Mouse (Mus musculus) CH12.LX (cell line): Measurements from ENCODE around the gene Herc4.

Experiments used
- CTCF ChIP-seq, 2 experiments: IDR thresholded peaks in 1 of 2; conservative IDR thresholded peaks in 1 of 2; 2 replicates each; pipeline ENCODE4 v1.5.1; 2011 to 2012; ENCODE audit warnings: low read depth in 2 of 2, low read length in 2 of 2, improper control_type of control experiment in 1 of 2, inconsistent platforms in 1 of 2, mild to moderate bottlenecking in 1 of 2, moderate library complexity in 1 of 2
- E2F4 ChIP-seq: IDR thresholded peaks from 2 replicates; pipeline ENCODE4 v1.6.1; 2011; ENCODE audit warnings: low read depth, low read length, improper control_type of control experiment; ENCODE audit not compliant: insufficient replicate concordance
- ELF1 ChIP-seq: IDR thresholded peaks from 2 replicates; pipeline ENCODE4 v1.6.1; 2014; ENCODE audit warnings: low read depth, mild to moderate bottlenecking, inconsistent platforms, low read length, improper control_type of control experiment
- EP300 ChIP-seq: IDR thresholded peaks from 2 replicates; pipeline ENCODE4 v1.6.1; 2011; ENCODE audit warnings: low read length, improper control_type of control experiment
- MAFK ChIP-seq: IDR thresholded peaks from 2 replicates; pipeline ENCODE4 v1.6.1; 2011; ENCODE audit warnings: low read length, improper control_type of control experiment; ENCODE audit not compliant: insufficient replicate concordance
- MAX ChIP-seq: IDR thresholded peaks from 2 replicates; pipeline ENCODE4 v1.6.1; 2011; ENCODE audit warnings: low read length, improper control_type of control experiment
- MAZ ChIP-seq: IDR thresholded peaks from 2 replicates; pipeline ENCODE4 v1.6.1; 2012; ENCODE audit warnings: low read depth, mild to moderate bottlenecking, inconsistent platforms, low read length, improper control_type of control experiment, moderate library complexity
- MEF2A ChIP-seq: IDR thresholded peaks from 2 replicates; pipeline ENCODE4 v1.6.1; 2014; ENCODE audit warnings: low read depth, mild to moderate bottlenecking, inconsistent platforms, low read length, improper control_type of control experiment, borderline replicate concordance
- MXI1 ChIP-seq: IDR thresholded peaks from 2 replicates; pipeline ENCODE4 v1.6.1; 2011; ENCODE audit warnings: mild to moderate bottlenecking, low read depth, low read length, improper control_type of control experiment
- POLR2A ChIP-seq: IDR thresholded peaks from 2 replicates; pipeline ENCODE4 v1.6.1; 2011; ENCODE audit warnings: low read depth, mild to moderate bottlenecking, improper control_type of control experiment, low read length
- RCOR1 ChIP-seq: conservative IDR thresholded peaks from 2 replicates; pipeline ENCODE4 v1.6.1; 2012; ENCODE audit warnings: low read depth, mild to moderate bottlenecking, inconsistent platforms, low read length, improper control_type of control experiment
- UBTF ChIP-seq: IDR thresholded peaks from 2 replicates; pipeline ENCODE4 v1.6.1; 2012; ENCODE audit warnings: low read depth, mild to moderate bottlenecking, inconsistent platforms, low read length, improper control_type of control experiment, moderate library complexity

GRCm38 (mm10) chr10:63230266-63230665, 13.3 kb upstream of the Herc4 start:
- no peak for TF ChIP-seq CTCF (conservative IDR thresholded peaks at IDR 0.05 in 1 of 2, IDR thresholded peaks at IDR 0.05 in 1 of 2; ENCODE audit: low read depth in 2 of 2, low read length in 2 of 2)
- TF ChIP-seq POLR2A, result no peak
- no peak for TF ChIP-seq MAX
- no peak for TF ChIP-seq MAZ
- no peak for TF ChIP-seq EP300
- TF ChIP-seq RCOR1, result no peak
- TF ChIP-seq UBTF, result no peak
- TF ChIP-seq E2F4, result no peak
- no peak for TF ChIP-seq MAFK
- TF ChIP-seq MXI1, result no peak
- TF ChIP-seq MEF2A, result no peak
- no peak for TF ChIP-seq ELF1
